Mouse (Mus musculus): ENCODE measurements at regions not wholly inside any gene's neighbourhood (a gene's known extent, or its start where the extent isn't known, plus 50 kb on each side); places are given as distances from the start of the nearest gene placed in this dataset.

GRCm38 (mm10) chr3:147339427-147339826 is 487.3 kb downstream of the Ttll7 start:
- H3K36me3 ChIP-seq = no peaks in the 10 kb centered on the region
- WGBS = 88% methylated on average over 2 of the region's 2 CpGs
- no peak for DNase-seq (ENCODE audit: low spot score)
- H3K9me3 ChIP-seq (replicated peaks) = no peaks in the 10 kb centered on the region
- no peaks in the 10 kb centered on the region; the same call in 1 of the 2 replicates for H3K27me3 ChIP-seq (ENCODE audit: low read depth, poor library complexity, severe bottlenecking)
- H3K4me3 ChIP-seq = no peak overlapping the region
- peaks cover 4% of the 10 kb centered on the region; the same call in 1 of the 2 replicates for H3K4me1 ChIP-seq
- H3K27ac ChIP-seq (replicated peaks) = no peak overlapping the region

GRCm38 (mm10) chr3:147347278-147348039 is 495.3 kb downstream of the Ttll7 start:
- DNase-seq (ENCODE audit: low spot score) = no peak
- Histone ChIP-seq H3K36me3 (no peaks in the 10 kb centered on the region), H3K27ac (replicated peaks) (no peak overlapping the region), H3K4me3 (no peak overlapping the region), H3K4me1 (0 out of 2 replicates have a peak, but pooled peaks cover 3% of the 10 kb centered on the region), H3K9me3 (replicated peaks) (no peaks in the 10 kb centered on the region), H3K27me3 (ENCODE audit: low read depth, poor library complexity, severe bottlenecking) (peaks cover 19% of the 10 kb centered on the region; the same call in 1 of the 2 replicates)
- 59% methylated on average over 5 of the region's 5 CpGs for WGBS

- Histone ChIP-seq H3K9me3 (replicated peaks) (no peaks in the 10 kb centered on the region), H3K4me1 (no peaks in the 10 kb centered on the region), H3K27ac (replicated peaks) (no peak overlapping the region), H3K36me3 (no peaks in the 10 kb centered on the region), H3K4me3 (no peak overlapping the region), H3K27me3 (ENCODE audit: low read depth, poor library complexity, severe bottlenecking) (no peaks in the 10 kb centered on the region)
- DNase-seq (ENCODE audit: low spot score) = no peak
- WGBS = 95% methylated on average over 5 of the region's 5 CpGs
These were observed 534.9 kb downstream of the Ttll7 start for GRCm38 (mm10) chr3:147387077-147387476.

GRCm38 (mm10) chr3:147398298-147398697 is 546.1 kb downstream of the Ttll7 start:
- no peaks in the 10 kb centered on the region for H3K27me3 ChIP-seq (ENCODE audit: low read depth, poor library complexity, severe bottlenecking)
- peak; percentile 21 for DNase-seq (ENCODE audit: low spot score)
- no peaks in the 10 kb centered on the region for H3K36me3 ChIP-seq
- peaks cover 16% of the 10 kb centered on the region for H3K4me1 ChIP-seq
- H3K4me3 ChIP-seq = no peak overlapping the region
- no peaks in the 10 kb centered on the region for H3K9me3 ChIP-seq (replicated peaks)
- 41% methylated on average over 8 of the region's 8 CpGs for WGBS
- H3K27ac ChIP-seq (replicated peaks) = peak overlapping the region; percentile 19; the same call in 1 of the 2 replicates

GRCm38 (mm10) chr3:147412274-147412673 is 560.1 kb downstream of the Ttll7 start:
- Histone ChIP-seq H3K27me3 (ENCODE audit: low read depth, poor library complexity, severe bottlenecking) (no peaks in the 10 kb centered on the region), H3K4me3 (no peak overlapping the region)

GRCm38 (mm10) chr3:147416926-147417325 is 564.8 kb downstream of the Ttll7 start:
- H3K4me3 ChIP-seq = no peak overlapping the region
- WGBS = 87% methylated on average over 3 of the region's 3 CpGs
- DNase-seq (ENCODE audit: low spot score) = no peak
- no peaks in the 10 kb centered on the region for H3K9me3 ChIP-seq (replicated peaks)
- H3K27ac ChIP-seq (replicated peaks) = no peak overlapping the region
- no peaks in the 10 kb centered on the region for H3K27me3 ChIP-seq (ENCODE audit: low read depth, poor library complexity, severe bottlenecking)
- H3K36me3 ChIP-seq = no peaks in the 10 kb centered on the region
- H3K4me1 ChIP-seq = peaks cover 8% of the 10 kb centered on the region; the same call in 1 of the 2 replicates

More at GRCm38 (mm10) chr3:147412274-147412673, 560.1 kb downstream of the Ttll7 start:
- Histone ChIP-seq H3K9me3 (replicated peaks) (no peaks in the 10 kb centered on the region), H3K4me1 (no peaks in the 10 kb centered on the region), H3K36me3 (no peaks in the 10 kb centered on the region), H3K27ac (replicated peaks) (no peak overlapping the region)
- no peak for DNase-seq (ENCODE audit: low spot score)
- 94% methylated on average over 4 of the region's 4 CpGs for WGBS

- no peak for DNase-seq (ENCODE audit: low spot score)
- Histone ChIP-seq H3K4me3 (no peak overlapping the region), H3K36me3 (no peaks in the 10 kb centered on the region), H3K4me1 (peaks cover 22% of the 10 kb centered on the region), H3K9me3 (replicated peaks) (no peaks in the 10 kb centered on the region), H3K27ac (replicated peaks) (no peak overlapping the region), H3K27me3 (ENCODE audit: low read depth, poor library complexity, severe bottlenecking) (no peaks in the 10 kb centered on the region)
- 33% methylated on average over 3 of the region's 3 CpGs for WGBS
These were observed 567.0 kb downstream of the Ttll7 start for GRCm38 (mm10) chr3:147419129-147419528.

GRCm38 (mm10) chr3:147422196-147422595 is 570.0 kb downstream of the Ttll7 start:
- 87% methylated on average over 5 of the region's 5 CpGs for WGBS
- DNase-seq (ENCODE audit: low spot score) = no peak
- Histone ChIP-seq H3K36me3 (no peaks in the 10 kb centered on the region), H3K4me3 (no peak overlapping the region), H3K4me1 (peaks cover 31% of the 10 kb centered on the region), H3K27me3 (ENCODE audit: low read depth, poor library complexity, severe bottlenecking) (no peaks in the 10 kb centered on the region), H3K27ac (replicated peaks) (no peak overlapping the region), H3K9me3 (replicated peaks) (no peaks in the 10 kb centered on the region)

- Histone ChIP-seq H3K27ac (replicated peaks) (no peak overlapping the region), H3K9me3 (replicated peaks) (no peaks in the 10 kb centered on the region), H3K4me3 (no peak overlapping the region), H3K4me1 (peaks cover 32% of the 10 kb centered on the region), H3K27me3 (ENCODE audit: low read depth, poor library complexity, severe bottlenecking) (no peaks in the 10 kb centered on the region), H3K36me3 (no peaks in the 10 kb centered on the region)
- 33% methylated on average over 2 of the region's 2 CpGs for WGBS
- DNase-seq (ENCODE audit: low spot score) = peak; percentile 17
These were observed 571.9 kb downstream of the Ttll7 start for GRCm38 (mm10) chr3:147423895-147424575.

GRCm38 (mm10) chr3:147428837-147429236 is 576.7 kb downstream of the Ttll7 start:
- H3K27ac ChIP-seq (replicated peaks) = no peak overlapping the region
- no peaks in the 10 kb centered on the region for H3K36me3 ChIP-seq
- 53% methylated on average over 10 of the region's 10 CpGs for WGBS
- H3K9me3 ChIP-seq (replicated peaks) = no peaks in the 10 kb centered on the region
- H3K4me1 ChIP-seq = peaks cover 17% of the 10 kb centered on the region
- H3K27me3 ChIP-seq (ENCODE audit: low read depth, poor library complexity, severe bottlenecking) = no peaks in the 10 kb centered on the region
- H3K4me3 ChIP-seq = no peak overlapping the region
- no peak for DNase-seq (ENCODE audit: low spot score)

- Histone ChIP-seq H3K4me1 (peaks cover 17% of the 10 kb centered on the region), H3K4me3 (no peak overlapping the region), H3K27ac (replicated peaks) (peak overlapping the region; percentile 47), H3K9me3 (replicated peaks) (no peaks in the 10 kb centered on the region), H3K27me3 (ENCODE audit: low read depth, poor library complexity, severe bottlenecking) (no peaks in the 10 kb centered on the region), H3K36me3 (no peaks in the 10 kb centered on the region)
- WGBS = 67% methylated on average over 5 of the region's 5 CpGs
- no peak for DNase-seq (ENCODE audit: low spot score)
These were observed 590.9 kb downstream of the Ttll7 start for GRCm38 (mm10) chr3:147442925-147443690.

- peak overlapping the region; percentile 47 for H3K27ac ChIP-seq (replicated peaks)
- no peaks in the 10 kb centered on the region for H3K9me3 ChIP-seq (replicated peaks)
- H3K4me3 ChIP-seq = no peak overlapping the region
- H3K27me3 ChIP-seq (ENCODE audit: low read depth, poor library complexity, severe bottlenecking) = no peaks in the 10 kb centered on the region
- H3K36me3 ChIP-seq = no peaks in the 10 kb centered on the region
- no peak for DNase-seq (ENCODE audit: low spot score)
- peaks cover 17% of the 10 kb centered on the region for H3K4me1 ChIP-seq
These were observed 591.5 kb downstream of the Ttll7 start for GRCm38 (mm10) chr3:147443691-147443960.
